In genomic region chr14:60784427-60785315, GRCm38 (mm10) we compare ENCODE assay signal across 8 mouse cellular contexts. TPM values are rescaled to one million over a fixed set of nuclear protein-coding genes. Genes with fewer than 3 reads are reported as not detected.
A peak's percentile ranks its signal among the peaks of the same experiment; 100 is the strongest.
DNase-seq lines count a peak whose midpoint lies in the region; ATAC-seq and TF ChIP-seq lines count a peak whose summit lies in the region.

Mipep (plus strand) TSS chr14:60784573.

- no peaks in the 10 kb centered on the region for H3K79me2 ChIP-seq in C2C12 (ENCODE audit: control insufficient read depth, insufficient read depth)
- H3K79me2 ChIP-seq in liver, adult 2 months (ENCODE audit: control insufficient read depth, insufficient read depth, low read length) = no peaks in the 10 kb centered on the region
- H3K79me2 ChIP-seq in myocyte (ENCODE audit: control insufficient read depth, insufficient read depth) = no peaks in the 10 kb centered on the region

- H3K4me1 ChIP-seq in erythroblast, embryonic 14.5 days (ENCODE audit: control insufficient read depth) = peaks cover 12% of the 10 kb centered on the region
- no peaks in the 10 kb centered on the region for H3K4me1 ChIP-seq in heart, embryonic 11.5 days (ENCODE audit: control insufficient read depth, insufficient read depth, low read length)
- peaks cover 9% of the 10 kb centered on the region; the same call in 1 of the 2 replicates for H3K4me1 ChIP-seq in kidney, embryonic 16.5 days (ENCODE audit: insufficient read depth, low read length)
- H3K4me1 ChIP-seq in liver, adult 2 months (ENCODE audit: control insufficient read depth, insufficient read depth, low read length) = 0 out of 2 replicates have a peak, but pooled peaks cover 2% of the 10 kb centered on the region

- peak within 1 kb of the TSS; percentile 77 for H3K4me2 ChIP-seq in heart, embryonic 11.5 days
- peak within 1 kb of the TSS; percentile 71 for H3K4me2 ChIP-seq in kidney, embryonic 16.5 days (replicated peaks; ENCODE audit: low read depth, low read length)
- peak within 1 kb of the TSS; percentile 97 for H3K4me2 ChIP-seq in myocyte (ENCODE audit: low read depth)

- peak within 1 kb of the TSS; percentile 80 for H3ac ChIP-seq in C2C12 (ENCODE audit: control insufficient read depth, insufficient read length, low read depth)
- peak within 1 kb of the TSS; percentile 72 for H3ac ChIP-seq in myocyte (ENCODE audit: control insufficient read depth, insufficient read length)

- ATAC-seq in heart, embryonic 11.5 days (replicated peaks; ENCODE audit: insufficient number of reproducible peaks, low FRiP score, low TSS enrichment) = peak; percentile 81
- ATAC-seq in kidney, embryonic 16.5 days (ENCODE audit: low FRiP score, low TSS enrichment) = peak; percentile 90

- H3K9ac ChIP-seq in heart, embryonic 11.5 days (ENCODE audit: low read depth, low read length) = peak within 1 kb of the TSS; percentile 75
- peak within 1 kb of the TSS; percentile 81 for H3K9ac ChIP-seq in kidney, embryonic 16.5 days (replicated peaks; ENCODE audit: low read length)
- H3K9ac ChIP-seq in liver, adult 2 months (ENCODE audit: low read depth, low read length) = peak within 1 kb of the TSS; percentile 82

- H3K27ac ChIP-seq in heart, embryonic 11.5 days (ENCODE audit: low read depth, low read length) = peak within 1 kb of the TSS; percentile 51; the same call in 1 of the 2 replicates
- no peak within 1 kb of the TSS for H3K27ac ChIP-seq in kidney, embryonic 16.5 days (ENCODE audit: low read length)
- 0 out of 2 replicates have a peak within 1 kb of the TSS, but pooled peaks have one; percentile 8 for H3K27ac ChIP-seq in liver, adult 2 months (replicated peaks; ENCODE audit: insufficient read depth, low read depth, low read length)

- H3K79me3 ChIP-seq in C2C12 (ENCODE audit: low read depth) = no peaks in the 10 kb centered on the region

- DNase-seq in brain, embryonic 14.5 days (ENCODE audit: low read depth) = peak; percentile 98
- peak; percentile 82 for DNase-seq in liver, adult 2 months (ENCODE audit: extremely low read depth, low read depth, low spot score)
- peak; percentile 92 for DNase-seq in splenic B cell, adult 2 months (ENCODE audit: low read depth, low spot score)

- TF ChIP-seq POLR2A in brain, embryonic 14.5 days (IDR thresholded peaks at IDR 0.05; ENCODE audit: borderline replicate concordance, extremely low read depth, insufficient read depth, insufficient read length, poor library complexity, severe bottlenecking) = peak; percentile 45
- TF ChIP-seq POLR2A in liver, adult 2 months (IDR thresholded peaks at IDR 0.05; ENCODE audit: extremely low read depth, insufficient read depth, low read length) = no peak
- peak; percentile 78 for TF ChIP-seq POLR2A in myocyte (IDR thresholded peaks at IDR 0.05; ENCODE audit: insufficient read length, low read depth)

- no peaks in the 10 kb centered on the region; the same call in 1 of the 2 replicates for H3K9me3 ChIP-seq in erythroblast, embryonic 14.5 days (ENCODE audit: control insufficient read depth, low read length)
- H3K9me3 ChIP-seq in heart, embryonic 11.5 days (replicated peaks; ENCODE audit: control insufficient read depth, low read length) = no peaks in the 10 kb centered on the region
- H3K9me3 ChIP-seq in kidney, embryonic 16.5 days (ENCODE audit: low read length) = no peaks in the 10 kb centered on the region

- peak within 1 kb of the TSS; percentile 59 for H3K4me3 ChIP-seq in C2C12 (ENCODE audit: insufficient read depth, poor library complexity, severe bottlenecking)
- peak within 1 kb of the TSS; percentile 76 for H3K4me3 ChIP-seq in erythroblast, embryonic 14.5 days (replicated peaks)
- peak within 1 kb of the TSS; percentile 76 for H3K4me3 ChIP-seq in heart, embryonic 11.5 days (ENCODE audit: low read depth, low read length)
- peak within 1 kb of the TSS; percentile 79 for H3K4me3 ChIP-seq in kidney, embryonic 16.5 days (ENCODE audit: low read length)
- peak within 1 kb of the TSS; percentile 64 for H3K4me3 ChIP-seq in liver, adult 2 months (ENCODE audit: insufficient read depth, low read depth, low read length)
- H3K4me3 ChIP-seq in myocyte = peak within 1 kb of the TSS; percentile 27

- WGBS in heart, embryonic 11.5 days (ENCODE audit: insufficient replicate concordance) = under 1% methylated on average over 61 of the region's 61 CpGs
- under 1% methylated on average over 61 of the region's 61 CpGs for WGBS in kidney, embryonic 16.5 days
- WGBS in liver, adult 2 months = under 1% methylated on average over 61 of the region's 61 CpGs

- TF ChIP-seq CTCF in C2C12 (IDR thresholded peaks at IDR 0.05; ENCODE audit: control insufficient read depth, insufficient read depth, insufficient read length) = peak; percentile 88
- peak; percentile 94 for TF ChIP-seq CTCF in brain, embryonic 14.5 days (IDR thresholded peaks at IDR 0.05; ENCODE audit: borderline replicate concordance, extremely low read depth, insufficient read depth, insufficient read length)
- TF ChIP-seq CTCF in liver, adult 2 months (IDR thresholded peaks at IDR 0.05; ENCODE audit: low read depth, low read length) = peak; percentile 94

- H3K27me3 ChIP-seq in C2C12 (ENCODE audit: control insufficient read depth, insufficient read depth, insufficient read length) (peaks cover 3% of the 10 kb centered on the region), myocyte (ENCODE audit: control insufficient read depth, insufficient read depth, insufficient read length) (peaks cover 2% of the 10 kb centered on the region)
- H3K27me3 ChIP-seq in erythroblast, embryonic 14.5 days (ENCODE audit: control insufficient read depth) = peaks cover 15% of the 10 kb centered on the region
- peaks cover 2% of the 10 kb centered on the region; the same call in 1 of the 2 replicates for H3K27me3 ChIP-seq in heart, embryonic 11.5 days (ENCODE audit: control insufficient read depth, insufficient read depth, low read length)
- H3K27me3 ChIP-seq in kidney, embryonic 16.5 days (ENCODE audit: insufficient read depth, low read length) = no peaks in the 10 kb centered on the region
- no peaks in the 10 kb centered on the region for H3K27me3 ChIP-seq in liver, adult 2 months (ENCODE audit: control insufficient read depth, insufficient read depth, low read length)
- H3K27me3 ChIP-seq in splenic B cell, adult 2 months (ENCODE audit: control insufficient read depth, insufficient read depth, low read length, poor library complexity, severe bottlenecking) = no peaks in the 10 kb centered on the region

- H3K36me3 ChIP-seq in C2C12 (ENCODE audit: control insufficient read depth, insufficient read depth) = peaks cover 3% of the 10 kb centered on the region
- peaks cover 21% of the 10 kb centered on the region for H3K36me3 ChIP-seq in erythroblast, embryonic 14.5 days (ENCODE audit: control insufficient read depth)
- no peaks in the 10 kb centered on the region; the same call in 1 of the 2 replicates for H3K36me3 ChIP-seq in heart, embryonic 11.5 days (ENCODE audit: control insufficient read depth, insufficient read depth, low read length)
- H3K36me3 ChIP-seq in kidney, embryonic 16.5 days (ENCODE audit: insufficient read depth, low read length) = peaks cover 9% of the 10 kb centered on the region; the same call in 1 of the 2 replicates
- peaks cover 2% of the 10 kb centered on the region; the same call in 1 of the 2 replicates for H3K36me3 ChIP-seq in liver, adult 2 months (ENCODE audit: control insufficient read depth, insufficient read depth, low read length)
- no peaks in the 10 kb centered on the region for H3K36me3 ChIP-seq in myocyte (ENCODE audit: control insufficient read depth, insufficient read depth)
- H3K36me3 ChIP-seq in splenic B cell, adult 2 months (ENCODE audit: control insufficient read depth, insufficient read depth, low read length, poor library complexity, severe bottlenecking) = no peaks in the 10 kb centered on the region

TF ChIP-seq in C2C12, 6 proteins besides CTCF, POLR2A, EP300 and RAD21:
- no peak for TF ChIP-seq MYOG (IDR thresholded peaks at IDR 0.05; ENCODE audit: control insufficient read depth, extremely low read depth, insufficient read length)
- no peak for TF ChIP-seq USF1 (IDR thresholded peaks at IDR 0.05; ENCODE audit: low read depth)
- TF ChIP-seq FOSL1 (IDR thresholded peaks at IDR 0.05; ENCODE audit: insufficient read depth, low read length, poor library complexity, severe bottlenecking) = no peak
- peak; percentile 48 for TF ChIP-seq MAX (IDR thresholded peaks at IDR 0.05)

TF ChIP-seq in myocyte, 11 proteins besides CTCF, POLR2A, EP300 and RAD21:
- TF ChIP-seq TCF3 (IDR thresholded peaks at IDR 0.05; ENCODE audit: insufficient read length, low read depth) (no peak), REST (IDR thresholded peaks at IDR 0.05; ENCODE audit: insufficient read depth, insufficient read length) (no peak), TCF12 (IDR thresholded peaks at IDR 0.05; ENCODE audit: insufficient read depth, poor library complexity, severe bottlenecking) (no peak), SRF (IDR thresholded peaks at IDR 0.05; ENCODE audit: control insufficient read depth, insufficient read length, low read depth) (no peak), USF1 (IDR thresholded peaks at IDR 0.05; ENCODE audit: low read depth) (no peak), CEBPB (IDR thresholded peaks at IDR 0.05; ENCODE audit: insufficient read depth, poor library complexity, severe bottlenecking) (no peak), MYOD1 (IDR thresholded peaks at IDR 0.05; ENCODE audit: control insufficient read depth in 1 of 3, insufficient read length in 2 of 3, low read depth in 2 of 3) (no peak), MYOG (IDR thresholded peaks at IDR 0.05; ENCODE audit: control insufficient read depth in 1 of 3, insufficient read depth in 1 of 3, insufficient read length in 2 of 3, low read depth in 2 of 3) (peak in 1 of 3 experiments; percentile 14), POLR2AphosphoS2 (IDR thresholded peaks at IDR 0.05; ENCODE audit: insufficient read length, low read depth) (peak; percentile 68), E2F4 (IDR thresholded peaks at IDR 0.05; ENCODE audit: insufficient read depth) (no peak), MAX (IDR thresholded peaks at IDR 0.05; ENCODE audit: low read depth) (no peak)

RNA-seq across cellular contexts. Expression of gene Mipep, which starts in this region (rescaled TPM):
- polyA plus RNA-seq in C2C12 (2012; fragmentation: generic; extraction: Trizol) (9.8 TPM), myocyte (2012; fragmentation: generic; extraction: Trizol) (14.1 TPM)
- 13.0 and 13.6 TPM in 2 replicates for polyA plus RNA-seq in brain, embryonic 14.5 days (2012; rRNA removed)
- 0.39 and 0.76 TPM in 2 replicates for polyA plus RNA-seq in erythroblast, embryonic 14.5 days (2012)
- polyA plus RNA-seq in heart, embryonic 11.5 days (2014; fragmentation: Nextera tagmentation; extraction: Ambion mirVana) = 26.0 and 29.9 TPM in 2 replicates
- polyA plus RNA-seq in kidney, embryonic 16.5 days (2015; fragmentation: Nextera tagmentation; extraction: Ambion mirVana) = 23.3 and 24.6 TPM in 2 replicates
- total RNA-seq in liver, adult 2 months (2014; rRNA removed) = 26.0 and 30.1 TPM in 2 replicates
- polyA plus RNA-seq in liver, adult 2 months (2012; rRNA removed) = 13.9 and 15.2 TPM in 2 replicates

Comparison
In these comparisons a context has a peak if more than half of its experiments do, and no peak if none do; other contexts are left out.
1. H3K4me3 ChIP-seq: peak in every context shown above with its lines; median percentile 79 in kidney, embryonic 16.5 days; 76 in erythroblast, embryonic 14.5 days; 76 in heart, embryonic 11.5 days; 64 in liver, adult 2 months; 59 in C2C12; 27 in myocyte.